Mouse (Mus musculus) urinary bladder, postnatal 4 days (tissue): ENCODE results near the gene Abcg1.

Experiments
- DNase-seq, 2 experiments: peaks; one replicate each; pipeline ENCODE4 v3.0.0; 2021 to 2022; ENCODE audit warnings: low spot score in 2 of 2

The Abcg1 gene

GRCm38 (mm10) chr17:31128708-31129318 lies 71.3 kb downstream of the Abcg1 start:
- no peak for DNase-seq

GRCm38 (mm10) chr17:31129452-31129851 lies 72.0 kb downstream of the Abcg1 start, which contains the start of gene Tff3:
Tff3 (minus strand) TSS chr17:31129646.
- no peak for DNase-seq

GRCm38 (mm10) chr17:31131269-31131821 lies 73.9 kb downstream of the Abcg1 start:
- no peak for DNase-seq

GRCm38 (mm10) chr17:31133776-31134175 lies 76.3 kb downstream of the Abcg1 start:
- no peak for DNase-seq

- no peak for DNase-seq
Observed at GRCm38 (mm10) chr17:31134913-31135312, 77.4 kb downstream of the Abcg1 start.

- DNase-seq, result no peak
Observed at GRCm38 (mm10) chr17:31136291-31136690, 78.8 kb downstream of the Abcg1 start.

- no peak for DNase-seq
Observed at GRCm38 (mm10) chr17:31136821-31137220, 79.3 kb downstream of the Abcg1 start.

- no peak for DNase-seq
Observed at GRCm38 (mm10) chr17:31138398-31138797, 80.9 kb downstream of the Abcg1 start.

- DNase-seq, result no peak
Observed at GRCm38 (mm10) chr17:31142116-31142515, 84.6 kb downstream of the Abcg1 start.

- DNase-seq, result no peak
Observed at GRCm38 (mm10) chr17:31144040-31145037, 86.9 kb downstream of the Abcg1 start, which contains the start of gene Tff2. Tff2 (minus strand) TSS chr17:31144282.

- no peak for DNase-seq
Observed at GRCm38 (mm10) chr17:31145998-31146397, 88.5 kb downstream of the Abcg1 start.

- DNase-seq, result no peak
Observed at GRCm38 (mm10) chr17:31152512-31152911, 95.0 kb downstream of the Abcg1 start.

- DNase-seq, result no peak
Observed at GRCm38 (mm10) chr17:31152966-31153499, 95.6 kb downstream of the Abcg1 start.

- DNase-seq, result no peak
Observed at GRCm38 (mm10) chr17:31153785-31154184, 96.3 kb downstream of the Abcg1 start.

- no peak for DNase-seq
Observed at GRCm38 (mm10) chr17:31157921-31158320, 100.4 kb downstream of the Abcg1 start.

- no peak for DNase-seq
Observed at GRCm38 (mm10) chr17:31160291-31160690, 102.8 kb downstream of the Abcg1 start.

GRCm38 (mm10) chr17:31162607-31163006 lies 105.1 kb downstream of the Abcg1 start:
- no peak for DNase-seq

- no peak for DNase-seq
Observed at GRCm38 (mm10) chr17:31163821-31164220, 106.3 kb downstream of the Abcg1 start.

GRCm38 (mm10) chr17:31165127-31165526 lies 107.7 kb downstream of the Abcg1 start, which contains the start of gene Tff1:
Tff1 (minus strand) TSS chr17:31165277.
- no peak for DNase-seq
